Mouse (Mus musculus): ENCODE results near the gene Rusc1.

DNA sequence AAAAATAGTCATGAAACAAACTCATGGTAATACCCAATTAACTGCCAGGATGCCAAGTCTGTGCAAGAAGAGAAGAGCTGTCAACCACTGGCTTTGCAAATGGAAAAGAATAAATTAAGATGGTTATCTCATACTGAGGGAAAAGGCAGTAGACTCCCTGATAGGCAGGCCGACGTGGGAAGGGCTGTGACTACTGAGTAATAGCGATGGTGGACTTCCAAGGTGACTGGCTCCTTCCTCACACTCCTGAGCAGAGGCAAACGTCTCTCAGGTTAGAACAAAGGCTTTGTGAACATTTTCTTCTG is 10.1 kb upstream of the Rusc1 start:
- TF ChIP-seq POLR2A (IDR thresholded peaks at IDR 0.05; ENCODE audit: low read depth, low read length) (no peak), CTCF (IDR thresholded peaks at IDR 0.05; ENCODE audit: extremely low read depth, insufficient read length, insufficient replicate concordance, low read depth, low read length) (no peak)
